Mouse (Mus musculus): ENCODE data around the gene Rbfox1. TPM values are rescaled to one million over a fixed set of nuclear protein-coding genes. Genes with fewer than 3 reads are reported as not detected.

Rbfox1 gene
- polyA plus RNA-seq, 1 experiment from 2014 or later: 125 TPM

- H3K4me2 ChIP-seq (ENCODE audit: low read length): no peak overlapping the region
- DNase-seq (no peak), ATAC-seq (ENCODE audit: low FRiP score, low TSS enrichment) (no peak)
- H3K27me3 ChIP-seq (ENCODE audit: control insufficient read depth, insufficient read depth, low read length): no peaks in the 10 kb centered on the region
- no peaks in the 10 kb centered on the region for H3K36me3 ChIP-seq (ENCODE audit: control insufficient read depth, insufficient read depth, low read length)
- H3K9ac ChIP-seq (replicated peaks; ENCODE audit: low read length): no peak overlapping the region
- no peak overlapping the region for H3K4me3 ChIP-seq (replicated peaks; ENCODE audit: low read depth, low read length)
- 80% methylated on average over 6 of the region's 6 CpGs for WGBS
- no peaks in the 10 kb centered on the region for H3K9me3 ChIP-seq (ENCODE audit: control insufficient read depth, low read length)
- H3K4me1 ChIP-seq (ENCODE audit: control insufficient read depth, insufficient read depth, low read length): no peaks in the 10 kb centered on the region; the same call in 1 of the 2 replicates
- H3K27ac ChIP-seq (replicated peaks; ENCODE audit: low read depth, low read length): no peak overlapping the region
These were observed 892.5 kb downstream of the Rbfox1 start for GRCm38 (mm10) chr16:6777506-6778185.

- ATAC-seq (ENCODE audit: low FRiP score, low TSS enrichment) (no peak), DNase-seq (no peak)
- Histone ChIP-seq H3K9me3 (ENCODE audit: control insufficient read depth, low read length) (no peaks in the 10 kb centered on the region), H3K9ac (replicated peaks; ENCODE audit: low read length) (no peak overlapping the region), H3K27ac (replicated peaks; ENCODE audit: low read depth, low read length) (no peak overlapping the region), H3K36me3 (ENCODE audit: control insufficient read depth, insufficient read depth, low read length) (no peaks in the 10 kb centered on the region), H3K4me3 (replicated peaks; ENCODE audit: low read depth, low read length) (no peak overlapping the region), H3K27me3 (ENCODE audit: control insufficient read depth, insufficient read depth, low read length) (no peaks in the 10 kb centered on the region), H3K4me1 (ENCODE audit: control insufficient read depth, insufficient read depth, low read length) (no peaks in the 10 kb centered on the region; the same call in 1 of the 2 replicates), H3K4me2 (ENCODE audit: low read length) (no peak overlapping the region)
- 85% methylated on average over 5 of the region's 5 CpGs for WGBS
These were observed 899.0 kb downstream of the Rbfox1 start for GRCm38 (mm10) chr16:6784144-6784543.

GRCm38 (mm10) chr16:6785026-6785425 is 899.9 kb downstream of the Rbfox1 start:
- DNase-seq: peak; percentile 26
- WGBS: 70% methylated on average over 4 of the region's 4 CpGs
- no peak overlapping the region for H3K27ac ChIP-seq (replicated peaks; ENCODE audit: low read depth, low read length)

GRCm38 (mm10) chr16:6791218-6791617 is 906.1 kb downstream of the Rbfox1 start:
- H3K27ac ChIP-seq (replicated peaks; ENCODE audit: low read depth, low read length): no peak overlapping the region
- WGBS: 85% methylated on average over 3 of the region's 3 CpGs
- no peaks in the 10 kb centered on the region for H3K36me3 ChIP-seq (ENCODE audit: control insufficient read depth, insufficient read depth, low read length)
- no peak overlapping the region for H3K4me3 ChIP-seq (replicated peaks; ENCODE audit: low read depth, low read length)
- ATAC-seq (ENCODE audit: low FRiP score, low TSS enrichment) (no peak), DNase-seq (no peak)
- no peaks in the 10 kb centered on the region for H3K4me1 ChIP-seq (ENCODE audit: control insufficient read depth, insufficient read depth, low read length)
- H3K27me3 ChIP-seq (ENCODE audit: control insufficient read depth, insufficient read depth, low read length): no peaks in the 10 kb centered on the region
- no peak overlapping the region for H3K4me2 ChIP-seq (ENCODE audit: low read length)
- no peak overlapping the region for H3K9ac ChIP-seq (replicated peaks; ENCODE audit: low read length)
- no peaks in the 10 kb centered on the region for H3K9me3 ChIP-seq (ENCODE audit: control insufficient read depth, low read length)

More at GRCm38 (mm10) chr16:6785026-6785425, 899.9 kb downstream of the Rbfox1 start:
- Histone ChIP-seq H3K27me3 (ENCODE audit: control insufficient read depth, insufficient read depth, low read length) (no peaks in the 10 kb centered on the region), H3K4me2 (ENCODE audit: low read length) (no peak overlapping the region), H3K9me3 (ENCODE audit: control insufficient read depth, low read length) (no peaks in the 10 kb centered on the region), H3K4me1 (ENCODE audit: control insufficient read depth, insufficient read depth, low read length) (no peaks in the 10 kb centered on the region; the same call in 1 of the 2 replicates), H3K36me3 (ENCODE audit: control insufficient read depth, insufficient read depth, low read length) (no peaks in the 10 kb centered on the region), H3K4me3 (replicated peaks; ENCODE audit: low read depth, low read length) (no peak overlapping the region), H3K9ac (replicated peaks; ENCODE audit: low read length) (no peak overlapping the region)
- no peak for ATAC-seq (ENCODE audit: low FRiP score, low TSS enrichment)

GRCm38 (mm10) chr16:6791655-6792054 is 906.5 kb downstream of the Rbfox1 start:
- H3K27me3 ChIP-seq (ENCODE audit: control insufficient read depth, insufficient read depth, low read length): no peaks in the 10 kb centered on the region
- H3K4me2 ChIP-seq (ENCODE audit: low read length): no peak overlapping the region
- no peaks in the 10 kb centered on the region for H3K9me3 ChIP-seq (ENCODE audit: control insufficient read depth, low read length)
- WGBS: 12% methylated on average over 9 of the region's 9 CpGs
- ATAC-seq (ENCODE audit: low FRiP score, low TSS enrichment): peak; percentile 71; the same call in 1 of the 2 replicates
- H3K4me3 ChIP-seq (replicated peaks; ENCODE audit: low read depth, low read length): no peak overlapping the region
- no peaks in the 10 kb centered on the region for H3K36me3 ChIP-seq (ENCODE audit: control insufficient read depth, insufficient read depth, low read length)
- DNase-seq: peak; percentile 91
- H3K4me1 ChIP-seq (ENCODE audit: control insufficient read depth, insufficient read depth, low read length): no peaks in the 10 kb centered on the region
- no peak overlapping the region for H3K9ac ChIP-seq (replicated peaks; ENCODE audit: low read length)
- no peak overlapping the region for H3K27ac ChIP-seq (replicated peaks; ENCODE audit: low read depth, low read length)

GRCm38 (mm10) chr16:6806246-6806645 is 921.1 kb downstream of the Rbfox1 start:
- ATAC-seq (ENCODE audit: low FRiP score, low TSS enrichment): no peak
- WGBS: 90% methylated on average over 2 of the region's 2 CpGs
- no peak overlapping the region for H3K9ac ChIP-seq (replicated peaks; ENCODE audit: low read length)

GRCm38 (mm10) chr16:6807835-6808234 is 922.7 kb downstream of the Rbfox1 start:
- Histone ChIP-seq H3K9me3 (ENCODE audit: control insufficient read depth, low read length) (no peaks in the 10 kb centered on the region), H3K27me3 (ENCODE audit: control insufficient read depth, insufficient read depth, low read length) (no peaks in the 10 kb centered on the region), H3K4me2 (ENCODE audit: low read length) (no peak overlapping the region), H3K4me3 (replicated peaks; ENCODE audit: low read depth, low read length) (no peak overlapping the region), H3K4me1 (ENCODE audit: control insufficient read depth, insufficient read depth, low read length) (no peaks in the 10 kb centered on the region), H3K27ac (replicated peaks; ENCODE audit: low read depth, low read length) (no peak overlapping the region), H3K9ac (replicated peaks; ENCODE audit: low read length) (no peak overlapping the region), H3K36me3 (ENCODE audit: control insufficient read depth, insufficient read depth, low read length) (no peaks in the 10 kb centered on the region)
- WGBS: 85% methylated on average over 2 of the region's 2 CpGs
- DNase-seq (no peak), ATAC-seq (ENCODE audit: low FRiP score, low TSS enrichment) (no peak)

More at GRCm38 (mm10) chr16:6806246-6806645, 921.1 kb downstream of the Rbfox1 start:
- Histone ChIP-seq H3K27me3 (ENCODE audit: control insufficient read depth, insufficient read depth, low read length) (no peaks in the 10 kb centered on the region), H3K4me2 (ENCODE audit: low read length) (no peak overlapping the region), H3K9me3 (ENCODE audit: control insufficient read depth, low read length) (no peaks in the 10 kb centered on the region), H3K36me3 (ENCODE audit: control insufficient read depth, insufficient read depth, low read length) (no peaks in the 10 kb centered on the region), H3K4me1 (ENCODE audit: control insufficient read depth, insufficient read depth, low read length) (no peaks in the 10 kb centered on the region), H3K27ac (replicated peaks; ENCODE audit: low read depth, low read length) (no peak overlapping the region), H3K4me3 (replicated peaks; ENCODE audit: low read depth, low read length) (no peak overlapping the region)
- DNase-seq: no peak

- no peak for ATAC-seq (ENCODE audit: low FRiP score, low TSS enrichment)
- 88% methylated on average over 3 of the region's 3 CpGs for WGBS
- no peak overlapping the region for H3K4me2 ChIP-seq (ENCODE audit: low read length)
- no peaks in the 10 kb centered on the region for H3K4me1 ChIP-seq (ENCODE audit: control insufficient read depth, insufficient read depth, low read length)
- DNase-seq: no peak
- no peak overlapping the region for H3K4me3 ChIP-seq (replicated peaks; ENCODE audit: low read depth, low read length)
- H3K9me3 ChIP-seq (ENCODE audit: control insufficient read depth, low read length): no peaks in the 10 kb centered on the region
- H3K27me3 ChIP-seq (ENCODE audit: control insufficient read depth, insufficient read depth, low read length): no peaks in the 10 kb centered on the region
- no peak overlapping the region for H3K9ac ChIP-seq (replicated peaks; ENCODE audit: low read length)
- H3K27ac ChIP-seq (replicated peaks; ENCODE audit: low read depth, low read length): no peak overlapping the region
- no peaks in the 10 kb centered on the region for H3K36me3 ChIP-seq (ENCODE audit: control insufficient read depth, insufficient read depth, low read length)
These were observed 928.7 kb downstream of the Rbfox1 start for GRCm38 (mm10) chr16:6813871-6814270.

- ATAC-seq (ENCODE audit: low FRiP score, low TSS enrichment) (no peak), DNase-seq (no peak)
- Histone ChIP-seq H3K27me3 (ENCODE audit: control insufficient read depth, insufficient read depth, low read length) (no peaks in the 10 kb centered on the region), H3K27ac (replicated peaks; ENCODE audit: low read depth, low read length) (no peak overlapping the region), H3K36me3 (ENCODE audit: control insufficient read depth, insufficient read depth, low read length) (no peaks in the 10 kb centered on the region), H3K4me2 (ENCODE audit: low read length) (no peak overlapping the region), H3K4me3 (replicated peaks; ENCODE audit: low read depth, low read length) (no peak overlapping the region), H3K9me3 (ENCODE audit: control insufficient read depth, low read length) (no peaks in the 10 kb centered on the region), H3K4me1 (ENCODE audit: control insufficient read depth, insufficient read depth, low read length) (no peaks in the 10 kb centered on the region), H3K9ac (replicated peaks; ENCODE audit: low read length) (no peak overlapping the region)
- 84% methylated on average over 1 of the region's 1 CpGs for WGBS
These were observed 936.6 kb downstream of the Rbfox1 start for GRCm38 (mm10) chr16:6821741-6822140.

All from midbrain, embryonic 14.5 days (tissue).